Mouse (Mus musculus): ENCODE data around the gene Dab1.

The Dab1 gene

DNA sequence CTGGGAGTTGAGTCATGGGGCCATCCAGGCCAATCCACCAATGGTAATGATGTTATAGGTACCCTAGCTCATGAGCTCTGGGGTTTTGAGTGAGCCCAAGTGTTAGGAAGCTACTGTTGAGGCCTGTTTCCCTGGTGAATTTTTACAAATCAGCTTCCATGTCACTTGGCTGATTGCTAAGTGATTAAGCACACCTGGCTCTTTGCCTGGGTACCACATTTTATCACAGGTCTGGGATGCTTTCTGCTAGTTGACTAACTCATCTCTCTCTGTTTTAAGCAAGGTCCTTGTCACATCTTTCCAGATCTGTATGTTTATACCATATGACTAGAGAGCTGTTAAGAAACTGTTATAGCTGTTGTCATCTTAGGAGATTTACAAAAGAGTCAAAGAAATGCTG, 1051.6 kb downstream of the Dab1 start:
- no peak for DNase-seq (ENCODE audit: low spot score)

DNA sequence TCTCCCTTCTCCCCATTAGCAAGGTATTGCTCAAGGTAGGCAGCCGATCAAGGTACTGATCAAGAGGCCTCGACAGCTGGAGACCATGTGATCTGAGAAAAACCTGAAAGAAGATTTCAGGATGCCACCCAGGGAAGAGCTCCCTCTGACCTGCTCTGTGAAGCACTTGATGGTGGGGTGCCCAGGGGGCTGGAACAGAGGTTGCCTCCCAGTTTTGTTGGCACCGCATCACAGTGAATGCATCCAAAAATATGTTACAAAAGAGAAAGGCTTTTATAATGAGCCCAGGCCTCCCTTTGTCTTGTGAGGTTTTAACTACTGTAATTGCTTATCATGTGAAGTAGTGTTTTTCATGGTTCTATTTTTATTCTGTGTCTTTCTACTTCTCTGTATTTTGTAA, 1054.2 kb downstream of the Dab1 start:
- DNase-seq (ENCODE audit: low spot score), result no peak

DNA sequence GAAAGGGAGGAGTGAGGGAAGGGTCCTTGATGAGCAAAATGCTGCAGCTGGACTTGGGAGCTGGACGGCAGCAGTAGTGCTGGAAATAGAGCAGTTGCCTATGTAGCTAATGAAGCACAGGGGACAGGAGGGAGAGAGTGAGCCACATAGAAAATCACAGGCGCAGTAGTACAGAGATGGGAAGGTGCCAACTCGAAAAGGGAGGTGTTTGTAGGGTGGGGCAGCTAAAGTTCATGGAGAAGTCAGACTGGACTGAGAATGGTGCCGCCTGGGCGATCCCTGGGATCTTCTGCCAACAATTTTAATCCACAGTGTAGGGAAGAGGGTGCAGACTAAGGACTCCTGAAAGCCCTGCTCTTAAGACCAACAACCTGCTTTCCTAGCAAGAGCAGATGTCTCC, 1055.5 kb downstream of the Dab1 start:
- no peak for DNase-seq (ENCODE audit: low spot score)

DNA sequence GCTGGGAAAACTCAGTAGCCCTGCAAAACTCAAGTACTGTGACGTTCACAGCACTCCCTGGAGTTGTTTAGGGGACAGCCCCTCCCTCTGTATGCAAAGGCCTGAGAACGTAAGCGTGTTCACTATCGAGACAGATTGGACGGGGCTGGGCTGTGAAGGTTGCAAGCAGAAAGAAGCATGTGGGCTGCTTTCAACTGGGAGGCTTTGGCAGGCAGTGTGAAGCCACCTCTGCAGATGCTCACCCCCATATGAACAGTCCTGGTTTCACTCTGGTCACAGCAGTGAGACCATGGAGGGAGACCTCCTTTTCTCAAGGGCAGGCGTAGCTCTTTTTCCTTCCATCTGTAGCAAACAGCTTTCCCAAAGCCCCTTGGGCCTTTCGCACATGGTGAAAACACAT, 1059.1 kb downstream of the Dab1 start:
- no peak for DNase-seq (ENCODE audit: low spot score)

DNA sequence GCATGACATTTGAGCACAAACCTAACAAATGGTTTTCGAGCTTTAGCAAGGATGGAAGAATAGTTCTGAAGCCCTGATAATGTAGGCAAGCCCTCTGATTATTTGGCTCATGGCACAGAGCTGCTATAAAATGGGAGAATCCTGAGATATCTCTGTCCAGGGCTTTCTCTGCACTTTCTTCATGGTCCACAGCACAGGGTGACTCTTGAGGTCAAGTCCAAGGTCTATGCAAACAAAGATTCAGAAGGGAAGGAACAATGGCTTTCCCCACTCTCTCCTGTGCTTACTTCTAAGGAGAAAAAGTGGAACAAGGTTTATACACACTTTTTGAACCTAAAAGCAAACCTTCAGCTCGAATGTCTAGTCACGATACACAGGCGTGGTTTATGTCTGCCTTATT, 1061.3 kb downstream of the Dab1 start:
- DNase-seq (ENCODE audit: low spot score), result no peak

DNA sequence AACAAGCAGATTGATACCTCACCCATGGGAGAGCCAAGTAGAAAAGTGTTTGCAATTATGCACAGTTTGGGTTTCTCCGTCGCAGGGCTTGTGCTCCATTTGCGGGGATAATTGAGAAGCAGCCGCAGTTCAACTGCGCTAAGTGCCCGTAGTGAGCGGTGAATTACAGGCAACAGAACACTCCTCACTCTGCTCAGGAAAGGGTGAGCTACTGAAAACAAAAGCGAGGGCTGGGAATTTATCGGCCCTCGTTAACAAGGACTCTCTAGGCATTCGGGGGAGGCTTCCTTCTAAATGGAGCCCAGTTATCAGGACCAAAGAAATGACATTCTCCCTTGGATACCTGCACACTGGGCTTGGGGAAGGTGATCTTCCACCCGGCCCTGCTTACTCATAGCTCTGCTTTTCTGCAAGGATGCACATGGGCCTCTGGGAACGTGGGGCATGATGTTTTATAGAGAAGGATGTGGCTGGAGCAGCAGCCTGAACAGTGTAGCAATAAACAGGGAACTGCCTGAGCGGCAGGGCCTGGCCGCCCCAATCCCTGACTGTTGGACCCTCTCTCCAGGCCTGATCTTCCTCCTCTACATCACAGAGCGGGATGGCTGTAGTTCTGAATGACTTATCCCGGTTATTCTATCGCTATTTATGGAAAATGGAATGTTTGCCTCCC, 1067.1 kb downstream of the Dab1 start:
- no peak for DNase-seq (ENCODE audit: low spot score)

DNA sequence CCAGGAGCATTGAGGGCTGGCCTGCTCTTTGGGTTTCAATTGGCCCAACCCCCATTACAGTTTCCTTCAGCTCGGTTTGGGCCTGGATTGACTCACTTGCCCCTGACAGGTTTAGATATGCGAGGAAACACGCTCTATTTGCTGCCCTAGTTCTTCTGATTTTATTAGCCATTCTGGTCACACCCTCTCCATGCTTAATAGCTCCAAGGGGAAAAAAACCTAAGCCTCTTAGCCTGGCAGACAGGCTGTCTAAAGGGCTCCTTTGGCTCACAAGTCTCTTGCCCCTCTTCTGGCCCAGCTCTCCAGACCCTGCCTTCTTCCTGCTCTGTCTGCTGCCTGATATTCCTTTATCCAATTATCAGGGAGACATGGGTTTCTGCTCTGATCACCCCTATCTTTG, 1069.9 kb downstream of the Dab1 start:
- no peak for DNase-seq (ENCODE audit: low spot score)

DNA sequence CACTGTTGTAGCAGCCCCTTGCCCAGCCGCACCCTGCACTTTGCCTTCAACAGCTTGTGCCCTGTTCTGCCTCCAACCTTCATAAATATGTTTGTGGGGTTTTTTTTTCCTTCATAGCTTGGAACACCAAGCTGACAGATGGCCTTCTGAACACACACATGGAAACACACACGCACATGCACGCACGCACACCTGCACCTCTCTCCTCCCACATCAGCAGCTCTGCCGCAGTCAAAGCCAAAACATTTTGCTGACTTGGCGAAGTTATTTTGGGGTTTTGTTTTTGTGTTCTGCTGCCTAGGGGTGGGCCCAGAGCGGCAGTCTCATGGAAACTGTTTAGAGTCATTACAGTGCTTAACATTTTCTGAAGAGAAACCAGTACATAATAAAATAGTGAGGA, 1071.9 kb downstream of the Dab1 start:
- no peak for DNase-seq (ENCODE audit: low spot score)

DNA sequence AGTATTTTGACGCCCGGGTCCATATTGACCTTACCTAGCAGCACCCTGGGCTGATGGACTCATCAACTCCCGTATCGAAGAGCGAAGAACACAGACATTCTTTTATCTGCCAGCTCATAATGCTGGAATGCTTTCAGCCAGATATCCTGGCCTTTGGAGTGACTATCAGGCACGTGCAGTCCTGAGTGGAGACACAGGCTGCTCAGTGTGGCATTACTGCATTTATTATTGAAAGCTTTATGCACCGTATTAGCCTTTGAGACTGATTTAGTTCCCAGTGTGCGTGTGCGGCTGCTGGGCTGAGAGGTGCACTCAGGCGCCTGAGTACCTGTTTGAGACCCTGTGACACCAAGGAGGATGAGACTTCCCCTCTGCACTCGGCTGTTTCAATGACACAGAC, 1075.0 kb downstream of the Dab1 start:
- DNase-seq (ENCODE audit: low spot score), result no peak

DNA sequence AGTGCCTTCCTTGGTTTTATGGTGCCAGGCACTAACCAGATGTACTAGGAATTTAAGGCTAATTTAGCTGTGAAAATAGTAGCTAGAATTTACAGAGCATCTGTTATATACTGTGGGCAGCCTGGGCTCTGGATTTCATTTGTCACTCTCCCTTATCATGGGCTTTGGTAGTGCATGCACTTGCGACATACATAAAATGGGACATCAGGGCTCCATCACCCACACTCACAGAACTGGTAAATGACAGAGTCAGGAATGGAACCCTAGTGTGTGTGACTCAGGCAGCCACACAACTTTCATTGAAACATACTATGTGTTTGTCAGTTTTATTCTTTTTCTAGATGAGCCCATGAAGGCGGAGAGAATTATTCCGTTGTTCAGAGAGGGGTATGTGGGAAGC, 1077.4 kb downstream of the Dab1 start:
- DNase-seq (ENCODE audit: low spot score), result no peak

DNA sequence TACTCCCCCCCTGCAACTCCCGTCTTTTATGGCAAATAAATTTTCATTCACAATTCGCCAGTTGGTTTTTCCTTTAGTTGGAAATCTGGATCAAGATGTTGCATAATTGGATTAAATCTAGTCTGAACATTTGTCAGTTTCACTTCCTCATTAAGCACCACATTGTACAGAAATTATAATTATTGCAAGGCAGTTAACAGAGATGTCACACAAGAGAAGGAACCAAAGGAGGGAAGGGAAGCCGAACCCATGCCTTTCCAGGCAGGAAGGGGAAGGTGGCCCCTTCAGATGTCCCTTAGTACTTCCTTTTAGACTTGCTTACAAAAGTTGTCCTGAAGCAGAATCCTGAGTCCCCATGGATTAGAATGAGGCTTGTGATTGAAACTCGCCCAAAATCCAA, 1078.5 kb downstream of the Dab1 start:
- DNase-seq (ENCODE audit: low spot score), result no peak

DNA sequence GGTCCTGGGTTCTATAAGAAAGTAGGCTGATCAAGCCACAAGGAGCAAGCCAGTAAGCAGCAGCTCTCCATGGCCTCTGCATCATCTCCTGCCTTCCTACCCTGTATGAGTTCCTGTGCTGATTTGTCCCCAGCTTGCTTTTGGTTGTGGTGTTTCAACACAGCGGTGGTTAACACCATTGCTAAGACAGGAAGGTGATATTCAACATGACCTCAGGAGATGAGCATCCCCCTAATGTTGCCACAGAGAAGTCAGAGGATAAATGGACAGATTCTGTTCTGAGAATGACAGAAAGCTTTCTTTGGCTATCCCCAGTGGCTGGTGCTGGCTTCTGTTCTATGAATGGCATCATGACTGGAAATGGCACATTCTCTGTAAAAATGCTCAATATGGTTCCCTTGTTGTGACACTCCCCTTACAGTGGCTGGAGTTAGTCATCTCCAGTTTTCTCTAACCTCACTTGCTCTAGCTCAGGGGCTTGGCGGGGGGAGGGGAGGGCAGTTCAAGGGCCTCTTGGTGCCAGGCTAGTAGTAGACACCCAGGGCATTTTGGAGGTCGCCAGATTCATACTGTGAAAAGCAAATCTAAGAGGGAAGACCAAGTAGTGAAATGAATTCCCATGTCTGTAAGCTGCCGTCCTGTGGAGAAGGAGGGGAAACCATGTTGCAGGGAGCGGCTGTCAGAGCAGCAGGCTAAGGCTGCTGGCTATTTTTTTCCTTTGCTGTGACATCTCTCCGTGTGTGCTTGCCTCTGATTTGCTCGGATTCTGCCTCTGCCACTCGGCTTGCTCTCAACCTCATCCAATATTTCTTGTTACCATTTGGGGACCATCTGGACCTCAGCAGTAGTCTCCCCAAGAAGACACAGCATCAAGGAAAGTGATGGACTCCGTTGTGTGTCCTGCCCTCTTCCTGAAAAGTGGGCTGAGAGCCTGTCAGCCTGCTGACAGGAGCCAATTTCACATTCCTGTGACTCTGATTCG, 1086.8 kb downstream of the Dab1 start:
- no peak for DNase-seq (ENCODE audit: low spot score)

DNA sequence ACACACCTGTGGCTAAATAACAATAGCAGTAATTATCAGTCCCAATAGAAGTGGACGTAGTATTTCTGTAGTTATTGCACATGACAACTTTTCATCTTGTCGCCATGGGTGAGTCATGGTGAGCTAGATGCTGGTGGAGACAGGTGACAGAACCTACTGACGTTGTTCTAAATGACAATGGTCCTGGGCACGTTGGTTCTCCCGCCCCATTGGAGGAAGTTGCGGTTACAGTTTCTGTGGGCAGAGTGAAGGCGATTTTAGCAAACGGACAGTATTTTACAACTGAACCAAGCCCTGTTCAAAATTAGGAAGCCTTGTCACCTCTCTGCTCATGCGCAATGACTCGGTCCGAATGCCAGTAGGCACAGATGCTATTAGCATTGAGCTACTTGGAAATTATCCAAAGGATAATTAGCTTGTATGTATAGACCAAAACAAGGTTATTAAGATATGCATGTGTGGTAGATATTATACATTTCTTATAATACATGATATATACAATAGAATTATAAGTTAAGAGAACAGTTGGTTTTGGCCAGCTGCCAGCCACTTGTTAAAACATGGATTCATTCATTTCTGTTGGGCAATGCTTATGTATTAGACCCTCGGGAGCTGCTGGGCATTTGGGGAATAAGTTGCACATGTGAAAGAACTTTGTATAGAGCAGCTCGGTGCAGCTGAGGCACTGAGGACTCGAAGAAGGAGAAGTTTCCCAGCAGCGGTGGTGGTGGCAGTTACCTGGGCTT, 1093.4 kb downstream of the Dab1 start:
- DNase-seq (ENCODE audit: low spot score), result no peak

DNA sequence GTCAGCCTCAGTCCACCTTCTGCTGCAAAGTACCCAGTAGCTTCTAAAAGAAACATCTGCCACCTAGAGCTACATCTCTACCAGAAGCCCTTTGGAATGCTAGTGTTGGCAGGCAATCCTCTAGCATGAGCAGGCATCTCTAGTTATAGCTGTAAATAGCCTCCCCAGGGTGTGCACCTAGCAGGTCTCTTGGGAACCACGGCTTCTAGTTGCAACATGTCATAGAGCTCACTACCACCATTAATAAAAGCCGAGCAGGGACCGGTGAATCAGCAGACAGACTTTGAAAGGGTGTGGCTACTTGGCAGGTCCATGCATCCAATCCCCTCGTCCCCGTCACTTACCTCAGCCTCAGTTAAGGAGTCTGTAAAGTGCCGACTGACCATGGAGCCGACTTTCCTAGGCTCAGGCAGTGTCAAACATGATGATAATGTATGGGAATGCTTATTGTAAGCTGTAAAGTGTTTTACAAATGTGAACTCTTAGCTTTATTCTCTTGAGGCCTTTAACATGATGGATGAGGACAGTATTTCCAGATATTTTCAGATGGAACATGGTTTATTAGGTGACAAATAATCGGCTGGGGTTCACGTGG, 1095.9 kb downstream of the Dab1 start:
- DNase-seq (ENCODE audit: low spot score), result no peak

DNA sequence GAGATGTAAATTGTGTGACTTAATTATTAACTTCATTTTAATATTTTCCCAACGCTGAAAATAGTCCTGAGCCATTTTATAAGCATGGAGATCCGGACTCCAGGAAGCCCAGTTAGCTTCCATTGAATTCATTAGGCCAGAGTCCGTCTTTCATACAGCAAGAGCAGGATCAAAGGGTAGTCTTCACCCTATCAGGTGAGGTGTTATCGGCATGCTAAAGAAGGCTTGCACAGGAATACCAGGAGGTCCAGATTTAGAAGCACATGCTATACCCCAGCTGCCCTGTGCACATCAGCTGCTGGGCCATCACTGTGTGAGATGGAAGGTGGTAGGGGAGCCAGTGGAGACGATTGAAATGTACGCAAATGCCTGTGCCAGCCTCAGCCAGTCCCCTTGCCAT, 1096.7 kb downstream of the Dab1 start:
- DNase-seq (ENCODE audit: low spot score), result no peak

DNA sequence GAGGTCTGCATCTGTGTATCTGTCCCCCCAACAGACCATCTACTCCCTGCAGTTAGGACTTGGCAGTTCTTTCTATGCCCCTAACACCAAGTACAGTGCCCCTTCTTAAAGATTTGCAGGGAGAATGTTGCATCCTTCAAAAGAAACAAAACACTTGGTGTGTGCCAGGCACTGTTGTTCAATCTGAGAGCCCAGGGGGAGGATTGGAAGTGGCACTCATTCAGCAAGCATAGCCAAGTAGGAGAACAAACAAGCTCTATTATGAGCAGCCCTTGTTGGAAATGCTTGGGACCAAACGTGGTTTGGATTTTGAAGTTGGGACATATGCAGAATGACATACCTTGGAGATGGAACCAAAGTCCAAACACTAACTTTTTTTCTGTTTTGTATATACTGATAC, 1097.3 kb downstream of the Dab1 start:
- DNase-seq (ENCODE audit: low spot score), result no peak

DNA sequence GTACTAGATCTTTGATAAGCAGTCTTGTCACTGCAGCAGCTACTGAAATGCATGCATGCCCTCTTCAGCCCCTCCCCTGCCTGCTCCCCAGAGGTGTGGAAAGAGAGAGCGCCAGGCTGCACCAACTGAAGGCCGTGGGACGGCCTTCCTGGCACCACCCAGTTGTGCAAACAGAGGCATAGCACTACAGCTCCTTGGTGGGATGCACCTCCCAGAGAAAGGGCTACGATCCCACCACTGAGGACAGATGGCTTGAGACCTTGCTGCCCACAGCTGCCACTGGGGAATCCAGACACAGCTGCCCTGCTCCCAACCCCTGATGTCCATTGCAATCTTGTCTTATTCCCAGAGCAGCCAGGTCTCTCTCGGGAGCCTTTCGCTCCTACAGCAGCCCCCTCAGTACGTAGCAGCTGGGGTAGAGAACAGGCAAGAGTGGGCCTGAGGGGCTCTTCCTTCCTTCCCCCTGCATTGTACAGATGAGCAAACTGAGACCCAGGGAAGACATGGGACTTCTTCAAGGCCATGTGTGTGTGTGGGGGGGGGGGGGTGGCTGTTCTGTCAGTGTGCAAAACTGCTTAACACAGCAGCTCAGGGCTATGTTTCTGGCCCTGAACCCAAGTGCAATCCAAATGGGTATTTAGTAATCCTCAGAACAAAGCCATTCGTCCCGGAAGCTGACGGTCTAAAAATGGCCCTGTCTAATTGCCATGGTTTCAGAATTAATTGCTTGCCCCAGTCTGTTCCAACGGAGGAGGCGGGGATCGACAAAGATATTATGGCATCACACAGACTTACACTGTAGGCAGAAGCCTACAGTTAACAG, 1100.0 kb downstream of the Dab1 start:
- no peak for DNase-seq (ENCODE audit: low spot score)

DNA sequence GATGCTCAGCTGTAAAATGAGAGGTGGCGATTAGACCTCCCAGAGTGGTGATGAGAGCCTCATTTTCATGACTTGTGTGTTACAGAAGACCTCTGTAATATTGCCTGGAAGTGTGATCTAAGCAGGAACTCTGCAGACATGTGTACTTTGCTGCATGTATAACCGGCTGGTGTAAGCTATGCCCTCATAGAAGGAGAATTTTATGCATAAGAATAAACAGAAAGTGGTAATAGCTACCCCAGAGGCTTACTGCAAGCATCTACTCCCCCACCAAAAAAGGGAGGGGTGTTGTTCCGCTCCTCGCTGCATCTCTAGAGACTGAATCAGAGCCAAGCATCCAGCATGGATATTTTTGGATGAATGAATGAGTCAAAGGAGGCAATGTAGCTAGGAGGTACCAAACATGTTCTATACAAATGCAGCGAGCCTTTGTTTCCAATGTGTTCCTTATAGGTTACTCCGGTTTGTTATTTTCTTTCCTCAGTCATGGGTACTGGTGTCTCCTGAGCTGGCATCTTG, 1104.4 kb downstream of the Dab1 start:
- no peak for DNase-seq (ENCODE audit: low spot score)

DNA sequence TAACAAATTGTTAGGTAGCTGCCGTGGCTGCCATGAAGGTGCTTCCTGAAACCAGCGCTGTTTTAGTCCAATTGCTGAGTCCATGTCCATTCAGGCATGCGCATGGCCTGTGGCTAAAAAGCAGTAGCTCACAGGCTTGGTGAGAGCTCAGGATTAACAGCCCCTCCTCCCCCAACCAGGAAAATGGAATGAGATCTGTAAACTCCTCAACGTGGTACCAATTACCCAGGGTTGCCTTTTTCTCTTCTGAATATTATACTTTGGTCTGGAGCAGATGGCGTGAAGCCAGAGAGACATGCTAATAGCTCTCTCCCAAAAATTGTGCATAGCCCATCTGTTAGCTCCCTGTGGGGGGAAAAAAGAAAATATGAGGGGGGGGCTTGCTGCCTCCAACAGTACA, 1105.1 kb downstream of the Dab1 start:
- DNase-seq (ENCODE audit: low spot score), result no peak

DNA sequence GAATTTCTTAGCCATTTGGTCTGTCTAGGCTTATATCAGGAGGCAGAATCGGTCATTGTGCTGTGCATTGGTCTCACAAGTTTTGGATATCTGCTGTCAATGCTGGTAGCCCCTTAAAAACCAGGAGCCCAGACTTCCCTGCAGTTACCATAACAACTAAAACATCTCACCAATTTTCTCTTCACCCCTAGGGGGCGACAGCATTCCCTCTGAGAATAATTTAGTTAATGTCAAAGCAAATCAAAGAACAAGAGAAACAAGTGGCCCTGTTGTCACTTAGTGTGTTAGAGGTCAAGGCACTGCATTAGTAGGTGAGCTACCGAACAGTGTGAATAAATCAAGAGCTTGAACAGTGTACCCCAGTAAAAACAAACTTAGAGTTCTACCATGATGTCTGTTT, 1106.5 kb downstream of the Dab1 start:
- no peak for DNase-seq (ENCODE audit: low spot score)

DNA sequence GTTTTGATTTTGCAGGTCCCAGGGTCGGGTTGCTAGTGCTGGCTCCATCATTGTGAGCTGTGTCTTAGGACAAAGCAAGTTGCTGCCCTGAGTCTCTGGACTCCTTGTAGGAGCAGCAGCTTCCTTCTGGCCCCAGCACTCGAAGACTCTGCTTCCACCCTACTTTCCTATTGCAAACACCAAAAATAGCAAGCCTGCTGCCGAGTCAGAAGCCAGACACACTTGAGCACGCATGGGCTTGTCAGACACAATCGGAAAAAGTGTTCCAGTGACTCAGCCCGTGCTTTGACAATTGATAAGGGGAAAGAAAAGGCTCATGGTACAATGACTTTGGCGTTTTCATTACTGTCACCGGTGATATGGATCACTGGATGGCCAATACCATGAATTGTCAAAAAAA, 1110.0 kb downstream of the Dab1 start:
- DNase-seq (ENCODE audit: low spot score), result peak; percentile 3
